Comparison of ENCODE assay signal across 8 mouse cellular contexts in genomic region chr7:71378812-71379760, GRCm38 (mm10). TPM values are rescaled to one million over a fixed set of nuclear protein-coding genes. Genes with fewer than 3 reads are reported as not detected.
A peak's percentile ranks its signal among the peaks of the same experiment; 100 is the strongest.
DNase-seq lines count a peak whose midpoint lies in the region; ATAC-seq lines count a peak whose summit lies in the region.

No protein-coding gene starts in this region.

- DNase-seq in cerebellum, adult 11-12 months = no peak
- peak; percentile 5 for DNase-seq in MN1 (ENCODE audit: low spot score)
- DNase-seq in embryo, embryonic 10 days (ENCODE audit: low spot score) = peak; percentile 76
- peak; percentile 7 to 46 for DNase-seq in left cerebral cortex, adult 18-20 months (ENCODE audit: low spot score in 2 of 2)
- DNase-seq in urinary bladder, postnatal 4 days (ENCODE audit: low spot score in 2 of 2) = no peak

- peak; percentile 40; the same call in 1 of the 2 replicates for ATAC-seq in cerebellum, adult (ENCODE audit: insufficient number of reproducible peaks, low FRiP score, low TSS enrichment)
- peak; percentile 67 to 80; a peak in 3 of 4 replicates for ATAC-seq in hematopoietic stem cell, adult 5-6 weeks (replicated peaks in 1 of 2; ENCODE audit: insufficient read depth in 1 of 2, low FRiP score in 2 of 2, low TSS enrichment in 1 of 2, low read depth in 1 of 2, poor library complexity in 2 of 2, severe bottlenecking in 2 of 2)
- ATAC-seq in megakaryocyte progenitor cell, adult 5-6 weeks (replicated peaks; ENCODE audit: poor library complexity) = peak; percentile 96

RNA-seq across cellular contexts. Expression of gene Gm10295, which starts 27.8 kb away (rescaled TPM):
- total RNA-seq in hematopoietic stem cell, adult 5-6 weeks (2017) = not detected in 2 replicates
- not detected for total RNA-seq in left cerebral cortex, adult 18-20 months (2021)
- total RNA-seq in megakaryocyte progenitor cell, adult 5-6 weeks (2015) = not detected in 2 replicates
- total RNA-seq in megakaryocyte progenitor cell, adult 5-6 weeks (2017) = not detected in 2 replicates

Comparison
In these comparisons a context has a peak if more than half of its experiments do, and no peak if none do; other contexts are left out.
1. ATAC-seq: peak in every context shown above with its lines; median percentile 96 in megakaryocyte progenitor cell, adult 5-6 weeks; 74 in hematopoietic stem cell, adult 5-6 weeks; 40 in cerebellum, adult.
2. DNase-seq: peak in MN1 (single experiment), embryo, embryonic 10 days (single experiment) and left cerebral cortex, adult 18-20 months (2 of 2); none in cerebellum, adult 11-12 months (single experiment) and urinary bladder, postnatal 4 days (0 of 2).